Mouse (Mus musculus) c-Kit-negative CD71-positive TER-119-positive erythroid progenitor cells, embryonic 14.5 days (primary cell): ENCODE measurements around the gene Napb.

Source experiments
- DNase-seq: peaks from one replicate; pipeline ENCODE4 v3.0.0-alpha.2; 2013; ENCODE audit warnings: low read depth, low spot score

The Napb gene

DNA sequence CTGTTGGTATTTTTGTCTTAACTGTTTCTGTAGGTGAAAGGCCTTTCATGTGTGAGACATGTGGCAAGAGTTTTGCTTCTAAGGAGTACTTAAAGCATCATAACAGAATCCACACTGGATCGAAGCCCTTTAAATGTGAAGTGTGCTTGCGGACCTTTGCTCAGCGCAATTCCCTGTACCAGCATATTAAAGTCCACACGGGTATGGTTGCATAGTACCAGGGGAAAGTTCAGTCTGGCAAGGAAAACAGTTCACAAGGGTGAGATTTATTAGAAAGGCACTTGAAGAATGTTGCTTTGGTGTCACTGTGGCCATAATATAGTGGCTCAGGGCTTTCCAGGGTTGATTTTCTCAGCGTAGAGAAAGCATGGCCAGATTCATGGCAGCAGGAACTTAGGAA lies 44.3 kb downstream of the Napb start:
- no peak for DNase-seq

DNA sequence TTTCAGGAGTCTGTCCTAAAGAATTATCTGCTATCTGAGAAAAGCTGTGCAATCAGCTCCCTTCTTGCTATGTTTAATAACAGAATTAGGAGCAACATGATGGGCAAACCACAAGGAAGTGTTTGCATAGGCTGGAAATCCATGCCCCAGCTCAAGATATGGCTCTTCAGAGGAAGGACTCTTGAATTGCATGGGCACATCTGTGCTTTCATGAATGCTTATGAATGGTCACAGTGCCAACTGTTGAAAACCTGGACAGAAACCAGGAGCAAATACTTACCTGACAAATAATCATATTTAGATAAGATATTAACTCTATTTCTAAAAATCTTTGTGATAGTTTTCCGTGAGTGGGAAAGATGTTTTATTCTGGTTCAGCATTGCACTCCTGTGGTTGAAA lies 45.4 kb downstream of the Napb start:
- DNase-seq, result no peak

DNA sequence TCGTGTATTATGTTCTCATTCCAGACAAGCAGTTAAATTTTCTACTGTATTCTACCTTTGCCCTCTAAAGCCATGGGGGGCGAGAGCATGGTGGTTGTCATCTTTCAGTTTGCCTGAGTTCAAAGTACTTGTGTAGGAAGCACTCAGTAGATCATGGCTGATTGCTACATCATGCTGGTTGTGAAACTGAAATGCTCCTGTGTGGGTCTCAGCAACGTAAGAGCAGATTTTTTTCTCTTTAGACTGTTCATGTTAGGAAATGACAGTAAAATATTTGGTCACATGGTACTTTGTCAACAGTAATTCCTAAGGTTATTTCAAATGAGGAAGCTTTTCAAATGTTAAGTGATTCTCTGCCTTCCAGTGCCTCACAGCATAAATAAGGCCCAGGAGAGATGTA lies 46.6 kb downstream of the Napb start:
- no peak for DNase-seq

DNA sequence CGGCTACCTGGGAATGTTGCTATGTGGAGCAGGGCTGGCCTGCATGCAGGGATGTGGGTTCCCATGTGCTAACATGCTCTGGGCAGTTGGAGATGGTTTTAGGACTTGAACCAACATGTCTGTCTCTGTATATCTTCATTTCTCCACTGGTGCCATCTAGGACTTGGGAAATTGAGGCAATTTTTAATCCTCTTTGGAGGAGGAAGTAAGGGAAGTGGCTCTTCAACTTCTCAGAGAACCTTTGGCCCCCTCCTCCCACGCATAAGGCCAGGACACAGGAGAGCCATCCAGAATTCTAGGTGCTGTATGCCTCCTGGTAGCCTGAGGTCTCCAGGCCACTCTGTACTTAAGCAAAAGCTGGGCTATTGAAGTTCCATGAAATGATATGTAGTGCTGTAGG lies 47.3 kb downstream of the Napb start:
- DNase-seq, result no peak

DNA sequence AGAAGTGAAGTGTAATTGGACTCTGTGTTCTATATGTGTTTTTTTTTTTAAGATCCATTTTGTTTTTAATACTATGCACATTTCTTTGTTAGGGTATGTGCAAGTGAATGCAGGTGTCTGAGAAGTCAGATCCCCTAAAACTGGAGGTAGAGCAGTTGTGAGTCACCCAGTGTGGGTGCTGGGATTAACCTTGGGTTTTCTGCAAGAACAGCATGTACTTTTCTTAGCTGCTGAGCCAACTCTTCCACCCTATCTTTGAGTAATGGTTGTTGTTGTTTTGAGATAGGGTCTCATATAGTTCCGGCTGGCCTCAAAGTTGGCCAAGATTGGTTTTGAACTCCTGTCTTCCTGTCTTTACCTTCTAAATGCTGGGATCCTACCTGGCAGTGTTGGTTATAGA lies 49.2 kb downstream of the Napb start:
- DNase-seq, result no peak

DNA sequence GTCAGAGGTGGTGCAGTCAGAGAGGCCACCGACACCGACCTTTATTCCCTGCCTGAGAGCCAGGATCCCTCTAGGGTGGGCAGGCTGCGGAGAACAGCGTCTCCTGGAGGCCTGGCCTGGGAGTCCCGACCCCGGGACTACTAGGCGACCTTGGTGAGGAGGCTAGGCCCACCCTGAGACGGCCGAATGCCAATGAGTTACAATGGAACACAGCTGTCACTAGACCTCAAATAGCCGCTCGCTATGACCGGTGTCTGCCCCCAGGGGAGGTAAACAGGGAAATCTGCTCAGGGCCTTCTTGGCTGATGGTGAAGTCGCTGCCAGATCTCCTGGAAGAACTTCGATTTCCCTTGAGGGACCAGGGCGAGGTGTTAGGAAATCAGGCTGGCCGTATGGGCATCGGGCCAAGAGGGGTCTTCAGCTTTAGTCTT lies 50.8 kb downstream of the Napb start:
- no peak for DNase-seq

DNA sequence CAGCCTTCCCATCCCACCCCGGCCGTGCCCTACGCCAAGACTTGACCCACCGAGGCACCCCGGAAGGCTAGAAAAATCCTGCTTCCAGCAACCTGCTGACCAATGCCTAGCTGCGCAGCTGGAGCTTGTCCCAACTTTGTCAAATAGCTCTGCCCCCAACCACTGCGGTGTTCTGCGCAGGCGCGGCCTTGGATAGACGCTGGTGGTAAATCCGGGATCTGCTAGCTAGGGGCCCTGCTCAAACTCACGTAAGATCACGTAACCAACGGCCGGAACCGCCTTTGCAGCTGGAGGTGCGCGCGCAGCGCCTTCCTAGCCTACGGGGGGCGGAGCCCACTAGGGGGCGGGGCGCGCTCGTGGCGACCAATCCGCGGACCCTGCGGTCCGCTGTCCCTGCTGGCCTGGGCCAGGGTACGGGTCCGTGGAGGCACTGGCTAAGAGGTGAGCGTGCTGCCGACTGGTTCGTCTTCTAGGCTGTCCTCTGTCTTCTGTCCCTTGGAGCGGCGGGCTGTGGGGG lies 51.4 kb downstream of the Napb start, which contains the start of gene Gzf1:
Gene Gzf1 (plus strand): TSS at position 249 of the 517 bp plus-strand sequence.
- peak; percentile 94 for DNase-seq

DNA sequence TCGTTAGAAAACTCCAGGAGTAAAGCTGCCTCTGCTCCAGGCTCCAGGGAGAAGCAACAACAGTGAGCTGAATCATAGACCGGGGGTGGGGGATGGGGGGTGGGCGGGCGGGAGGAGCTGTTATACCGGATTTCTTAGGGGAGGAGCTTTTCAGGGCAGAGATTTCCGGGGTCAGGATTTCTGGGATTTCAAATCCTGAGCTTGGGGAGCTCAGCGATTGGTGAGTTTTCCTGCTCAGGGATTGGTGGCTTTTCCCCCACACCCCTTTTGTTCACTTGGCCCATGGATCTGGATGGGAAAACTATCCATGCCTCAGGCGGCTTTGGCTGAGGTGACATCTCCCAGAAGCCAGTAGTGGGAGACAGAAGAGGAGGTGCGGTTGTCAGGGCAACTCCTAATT lies 52.9 kb downstream of the Napb start:
- DNase-seq, result no peak

DNA sequence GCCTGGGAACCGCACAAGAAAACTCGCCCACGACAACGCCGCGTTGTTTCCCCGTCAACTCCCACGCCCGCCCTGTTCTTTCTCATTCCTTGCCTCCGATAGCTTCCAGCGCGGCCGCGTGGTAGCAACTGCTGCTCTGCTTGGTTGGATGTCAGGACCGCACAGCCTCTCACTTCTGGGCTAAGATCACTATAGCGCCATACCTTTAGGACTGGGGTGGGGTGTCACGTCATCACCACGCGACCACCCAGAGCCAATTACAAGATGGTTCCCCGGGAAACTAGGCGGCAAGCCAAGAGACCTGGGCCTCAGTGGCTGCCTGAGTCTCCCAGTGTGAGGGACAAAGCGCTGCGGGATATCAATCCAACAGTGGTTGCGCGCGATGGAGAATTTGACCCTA lies 54.5 kb downstream of the Napb start:
- no peak for DNase-seq

DNA sequence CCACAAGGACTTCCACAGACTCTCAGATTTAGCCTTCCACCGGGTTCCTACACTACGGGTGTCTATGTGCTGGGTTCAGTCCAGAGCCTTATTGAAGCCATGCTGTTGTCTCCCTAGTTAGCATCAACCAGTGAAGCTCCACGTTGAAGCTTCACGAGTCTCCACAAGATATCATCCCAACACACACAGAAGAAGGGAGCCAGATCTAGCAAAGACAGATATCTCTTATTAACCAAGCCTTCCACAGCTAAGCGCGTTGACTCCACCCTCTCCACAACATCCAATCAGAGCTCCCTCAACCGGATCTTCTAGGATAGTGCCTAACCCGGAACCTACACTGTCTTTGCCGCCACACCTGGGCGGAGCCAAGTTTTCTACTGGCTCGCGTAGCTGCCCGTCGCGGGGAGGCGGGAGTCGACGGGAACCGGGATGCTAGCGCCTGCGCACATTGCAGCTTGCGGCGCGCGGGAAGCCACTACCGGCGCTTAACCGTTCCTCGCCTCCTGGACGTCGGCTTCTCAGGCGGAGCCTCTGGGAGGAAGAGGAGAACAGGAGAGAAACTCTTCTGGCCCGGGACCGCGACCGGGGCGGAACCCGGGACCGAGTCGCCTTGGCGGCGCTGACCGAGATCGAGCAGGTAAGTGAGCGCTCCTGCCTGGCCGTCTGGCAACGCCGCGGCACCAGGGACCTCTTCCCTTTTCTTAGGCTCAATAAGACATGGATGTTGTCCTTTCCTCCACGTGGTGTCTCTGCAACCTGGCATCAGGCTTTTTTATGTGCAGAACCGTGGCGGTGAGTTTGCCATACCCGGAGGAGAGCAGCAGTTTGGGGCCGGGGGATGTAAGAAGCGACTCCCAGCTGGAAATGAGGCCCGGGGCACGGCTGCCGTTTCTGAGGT lies 59.8 kb downstream of the Napb start, which contains the start of gene Nxt1:
Gene Nxt1 (plus strand): TSS at position 403 of the 898 bp plus-strand sequence.
- DNase-seq, result peak; percentile 98

DNA sequence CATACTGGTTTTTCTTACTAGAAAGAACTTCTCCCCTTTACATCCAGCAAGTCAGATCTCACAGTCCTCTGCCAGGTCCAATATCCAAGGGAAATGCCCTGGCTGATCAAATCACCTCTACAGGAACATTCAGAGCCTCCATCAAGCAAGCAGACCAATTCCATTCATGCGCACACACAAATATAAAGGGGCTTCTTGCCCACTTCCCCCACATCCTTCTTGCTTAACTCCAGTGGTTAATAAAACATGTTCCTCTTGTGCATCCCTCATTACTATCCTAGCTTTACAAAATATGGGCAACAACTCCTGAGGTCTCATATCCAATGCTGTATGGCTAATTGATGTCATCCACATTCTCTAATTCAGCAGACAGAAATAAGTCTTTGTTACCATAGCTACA lies 68.8 kb downstream of the Napb start:
- DNase-seq, result no peak

DNA sequence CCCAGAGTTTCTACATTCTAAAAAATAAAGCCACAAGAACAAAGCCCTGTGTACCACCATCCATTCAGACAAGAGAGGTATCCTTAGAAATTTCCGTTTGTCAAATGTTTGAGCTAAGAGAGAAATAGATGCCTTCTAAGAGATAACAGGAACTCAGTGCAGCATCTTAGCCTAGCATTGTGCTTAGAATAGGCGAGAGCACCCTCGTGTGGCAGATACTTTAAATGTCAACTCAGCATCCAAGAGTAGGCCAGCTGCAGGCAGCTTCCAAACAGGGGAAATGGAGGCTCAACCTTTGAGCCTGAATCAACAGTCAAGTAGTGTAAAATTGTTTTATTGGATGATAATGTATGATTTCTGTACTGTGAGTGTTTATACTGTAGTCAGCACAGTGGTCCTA lies 77.3 kb downstream of the Napb start:
- no peak for DNase-seq

DNA sequence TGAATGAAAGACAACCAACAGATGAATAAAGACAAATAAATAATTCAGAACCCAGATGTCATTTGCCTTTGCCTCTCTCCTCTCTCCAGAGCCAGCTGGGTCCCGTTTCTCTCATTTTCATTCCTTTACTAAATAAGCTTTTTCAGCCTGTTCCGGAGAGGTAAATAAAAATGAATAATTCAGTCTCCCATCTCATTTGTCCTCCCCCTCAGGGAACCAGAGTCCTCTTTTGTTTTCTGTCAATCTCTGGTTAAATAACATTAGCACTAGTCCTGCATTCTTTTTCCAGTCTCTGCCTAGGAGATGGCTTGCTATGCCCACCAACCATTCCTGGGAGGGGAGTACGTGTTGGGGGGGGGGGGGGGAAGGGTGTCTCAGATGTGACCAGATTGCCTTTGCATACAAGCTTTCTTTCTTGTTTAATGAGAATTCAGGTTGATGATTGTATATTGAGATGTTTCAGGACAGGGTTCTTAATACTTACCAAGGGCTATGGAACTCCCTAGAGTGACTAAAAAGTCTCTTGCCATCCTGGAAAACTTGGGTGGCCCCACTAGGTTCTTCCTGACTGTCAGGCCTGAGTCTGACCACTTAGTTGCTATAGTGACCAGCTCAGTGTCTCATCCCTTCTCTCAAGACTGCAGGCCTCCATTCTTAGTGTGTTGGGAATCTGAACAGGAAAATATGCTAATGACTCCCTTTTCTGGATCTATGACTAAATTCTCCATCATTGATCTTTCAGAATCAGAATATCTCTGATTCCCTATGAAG lies 81.5 kb downstream of the Napb start:
- DNase-seq, result no peak

DNA sequence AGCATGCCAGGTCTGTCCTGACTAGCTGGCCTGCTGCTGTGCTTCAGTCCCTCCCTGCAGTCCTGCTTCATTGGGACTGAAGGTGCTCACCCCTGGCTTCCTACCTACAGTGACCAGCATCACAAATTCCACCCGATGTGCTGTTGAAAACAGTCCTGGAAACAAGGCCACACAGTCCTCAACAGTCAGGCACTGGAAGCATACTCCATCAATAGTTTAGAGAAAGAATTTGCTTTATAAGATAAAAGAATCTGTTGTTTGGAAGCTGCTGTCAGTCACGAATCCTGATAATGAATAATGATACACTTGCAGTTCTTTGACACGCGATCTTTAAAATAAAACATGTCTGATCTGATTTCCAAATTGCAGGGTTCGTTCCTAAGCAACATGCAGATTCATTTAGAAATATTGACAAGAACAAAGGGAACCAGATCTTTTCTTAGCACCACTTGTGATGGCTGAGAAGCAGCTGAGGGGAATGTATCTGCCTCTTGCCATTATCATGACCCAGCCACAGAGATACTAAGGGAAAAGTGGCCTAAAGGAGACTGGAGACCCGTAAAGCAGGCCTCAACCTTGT lies 87.8 kb downstream of the Napb start:
- DNase-seq, result no peak
